Mouse (Mus musculus) hindbrain, embryonic 13.5 days (tissue): ENCODE results near the gene March4. TPM values are rescaled to one million over a fixed set of nuclear protein-coding genes. Genes with fewer than 3 reads are reported as not detected.

Experiments
- ATAC-seq: fragments of 200-750 bp; cut with Nextera tagmentation; 2 replicates; pipeline ENCODE4 v1.8.0; 2017; ENCODE audit warnings: moderate TSS enrichment; ENCODE audit not compliant: low FRiP score
- H3K27ac ChIP-seq: fragments of 300-500 bp; sonication (generic); 2 replicates; pipeline ENCODE4 v1.5.1; 2015; ENCODE audit warnings: inconsistent platforms, mild to moderate bottlenecking, moderate library complexity
- H3K27me3 ChIP-seq: fragments of 300-500 bp; sonication (generic); 2 replicates; pipeline ENCODE4 v1.6.1; 2015; ENCODE audit warnings: mild to moderate bottlenecking, inconsistent platforms
- H3K36me3 ChIP-seq: fragments of 300-500 bp; sonication (generic); 2 replicates; pipeline ENCODE4 v1.6.1; 2015; ENCODE audit warnings: mild to moderate bottlenecking, inconsistent platforms
- H3K4me1 ChIP-seq: fragments of 300-500 bp; sonication (generic); replicated peaks from 2 replicates; pipeline ENCODE4 v1.6.1; 2015; ENCODE audit warnings: inconsistent platforms
- H3K4me2 ChIP-seq: fragments of 300-500 bp; sonication (generic); 2 replicates; pipeline ENCODE4 v1.6.1; 2015; ENCODE audit warnings: inconsistent platforms, mild to moderate bottlenecking, moderate library complexity
- H3K4me3 ChIP-seq: fragments of 300-500 bp; sonication (generic); 2 replicates; pipeline ENCODE4 v1.5.1; 2015; ENCODE audit warnings: mild to moderate bottlenecking, inconsistent platforms
- H3K9ac ChIP-seq: fragments of 300-500 bp; sonication (generic); 2 replicates; pipeline ENCODE4 v1.6.1; 2015; ENCODE audit warnings: mild to moderate bottlenecking, inconsistent platforms
- H3K9me3 ChIP-seq: fragments of 300-500 bp; sonication (generic); 2 replicates; pipeline ENCODE4 v1.6.1; 2016; ENCODE audit warnings: inconsistent platforms
- WGBS: fragments of 180-500 bp; shearing (Covaris S2); methylation state at CpG from one replicate; pipeline ENCODE4 v1.1.7; 2015; 5-methylcytosine and 5-hydroxymethylcytosine counted together
- polyA plus RNA-seq: library from polyadenylated mRNA; unstranded; fragments of >200 nt; fragmentation: Nextera tagmentation; extraction: Ambion mirVana; gene quantifications from 2 replicates; pipeline ENCODE4 v1.2.1, GENCODE M21; 2015

The March4 gene
- polyA plus RNA-seq, 1 experiment from 2014 or later, result 6.5 TPM

DNA sequence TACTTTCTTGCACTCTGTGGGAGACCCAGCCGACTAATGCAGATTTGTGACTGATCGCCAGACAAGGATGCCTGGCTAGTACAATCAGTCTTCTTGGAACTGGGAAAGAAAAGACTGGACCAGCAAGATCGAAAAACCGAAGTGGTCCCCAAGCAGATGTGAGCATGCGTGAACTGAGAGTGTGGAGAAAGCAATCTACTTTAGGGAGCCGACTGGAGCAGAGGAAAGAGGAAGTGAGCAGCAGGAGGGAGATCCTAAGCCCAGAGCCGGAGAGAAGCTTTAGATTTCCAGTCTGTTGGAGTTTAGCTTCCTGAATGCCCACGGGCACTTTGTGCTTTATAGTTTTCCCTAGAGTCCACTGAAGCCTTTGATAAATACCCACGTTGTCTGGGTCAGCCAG, 30.3 kb upstream of the March4 start:
- no peaks in the 10 kb centered on the region for H3K36me3 ChIP-seq
- no peaks in the 10 kb centered on the region for H3K27me3 ChIP-seq
- H3K27ac ChIP-seq, result peak overlapping the region; percentile 15
- H3K9me3 ChIP-seq, result no peaks in the 10 kb centered on the region
- 32% methylated on average over 9 of the region's 9 CpGs for WGBS
- H3K4me3 ChIP-seq, result peak overlapping the region; percentile 26
- H3K9ac ChIP-seq, result peak overlapping the region; percentile 53; the same call in 1 of the 2 replicates
- H3K4me2 ChIP-seq, result peak overlapping the region; percentile 44
- no peak for ATAC-seq
- peaks cover 9% of the 10 kb centered on the region; the same call in 1 of the 2 replicates for H3K4me1 ChIP-seq

DNA sequence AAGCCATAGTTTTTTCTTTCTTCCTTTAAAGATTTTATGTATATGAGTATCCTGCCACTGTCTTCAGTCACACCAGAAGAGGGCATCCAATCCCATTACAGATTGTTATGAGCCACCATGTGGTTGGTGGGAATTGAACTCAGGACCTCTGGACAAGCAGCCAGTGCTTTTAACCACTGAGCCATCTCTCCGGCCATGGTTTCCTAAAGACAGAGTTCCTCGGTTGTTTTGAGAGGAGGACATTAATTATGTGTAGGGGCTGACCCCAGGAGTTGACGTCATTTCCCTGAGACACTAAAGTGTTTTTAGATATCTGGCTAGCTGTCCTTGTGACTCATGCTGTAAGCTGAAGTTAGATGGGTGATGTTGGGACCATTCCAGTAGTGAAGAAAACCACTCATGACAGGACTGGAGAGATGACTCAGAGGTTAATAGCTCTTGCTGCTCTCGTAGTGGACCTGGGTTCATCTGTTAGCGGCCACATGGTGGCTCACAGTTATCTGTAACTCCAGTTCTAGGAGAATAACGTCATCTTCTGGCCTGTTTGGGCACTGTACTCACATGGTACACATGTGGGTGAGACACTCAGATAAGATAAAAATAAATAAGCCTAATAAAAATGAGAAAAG, 27.7 kb upstream of the March4 start:
- Histone ChIP-seq H3K4me1 (peaks cover 9% of the 10 kb centered on the region; the same call in 1 of the 2 replicates), H3K36me3 (no peaks in the 10 kb centered on the region), H3K9ac (no peak overlapping the region), H3K27ac (no peak overlapping the region), H3K4me2 (no peak overlapping the region), H3K4me3 (no peak overlapping the region), H3K9me3 (no peaks in the 10 kb centered on the region), H3K27me3 (no peaks in the 10 kb centered on the region)
- WGBS, result 85% methylated on average over 6 of the region's 6 CpGs
- no peak for ATAC-seq

DNA sequence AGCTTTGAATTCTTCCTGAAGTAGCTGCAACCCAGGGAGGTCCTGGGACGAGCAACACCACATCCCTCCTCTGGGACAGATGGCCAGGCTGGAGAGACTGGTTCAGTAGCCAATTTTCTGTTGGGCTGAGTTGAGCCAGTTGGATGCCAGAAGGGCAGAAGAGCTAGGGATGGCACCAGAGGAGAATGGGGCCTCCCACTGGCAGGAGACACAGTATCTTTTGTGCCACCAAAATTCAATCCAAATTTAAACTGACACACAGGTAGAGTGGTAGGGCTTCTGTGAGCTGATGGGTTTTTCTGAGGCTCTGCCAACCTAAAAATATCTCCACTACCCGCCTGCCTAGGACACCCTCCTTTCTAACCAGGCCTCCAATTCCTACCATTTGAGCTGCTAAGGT, 21.9 kb upstream of the March4 start:
- ATAC-seq, result no peak
- H3K9me3 ChIP-seq, result no peaks in the 10 kb centered on the region
- WGBS, result 53% methylated on average over 2 of the region's 2 CpGs

DNA sequence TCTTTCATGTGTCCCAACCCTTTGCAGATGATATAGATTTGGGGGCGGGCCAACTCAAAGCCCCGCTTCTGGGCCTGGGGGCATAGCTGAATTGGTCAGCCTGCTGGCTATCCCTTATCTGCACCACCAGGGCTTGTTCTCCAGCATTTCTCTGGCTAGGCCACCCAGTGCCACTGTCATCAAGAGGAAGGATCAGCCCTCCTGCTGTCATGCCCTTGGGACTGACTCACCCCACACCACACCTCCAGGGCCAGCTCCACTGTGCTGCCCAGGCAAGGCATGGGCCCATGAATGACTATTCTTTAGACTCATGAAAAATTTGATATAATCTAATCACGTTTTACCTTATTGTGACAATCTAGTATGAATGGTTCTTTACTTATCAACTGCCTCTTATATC, 19.7 kb upstream of the March4 start:
- WGBS, result 90% methylated on average over 3 of the region's 3 CpGs
- H3K27me3 ChIP-seq, result no peaks in the 10 kb centered on the region
- H3K9ac ChIP-seq, result no peak overlapping the region
- H3K9me3 ChIP-seq, result no peaks in the 10 kb centered on the region
- H3K4me1 ChIP-seq, result no peaks in the 10 kb centered on the region
- H3K4me3 ChIP-seq, result no peak overlapping the region
- H3K36me3 ChIP-seq, result no peaks in the 10 kb centered on the region
- H3K27ac ChIP-seq, result no peak overlapping the region
- ATAC-seq, result no peak
- H3K4me2 ChIP-seq, result no peak overlapping the region

More for the DNA sequence above, 21.9 kb upstream of the March4 start:
- Histone ChIP-seq H3K27me3 (no peaks in the 10 kb centered on the region), H3K4me1 (no peaks in the 10 kb centered on the region), H3K4me2 (no peak overlapping the region), H3K4me3 (no peak overlapping the region), H3K36me3 (no peaks in the 10 kb centered on the region), H3K9ac (no peak overlapping the region), H3K27ac (no peak overlapping the region)

DNA sequence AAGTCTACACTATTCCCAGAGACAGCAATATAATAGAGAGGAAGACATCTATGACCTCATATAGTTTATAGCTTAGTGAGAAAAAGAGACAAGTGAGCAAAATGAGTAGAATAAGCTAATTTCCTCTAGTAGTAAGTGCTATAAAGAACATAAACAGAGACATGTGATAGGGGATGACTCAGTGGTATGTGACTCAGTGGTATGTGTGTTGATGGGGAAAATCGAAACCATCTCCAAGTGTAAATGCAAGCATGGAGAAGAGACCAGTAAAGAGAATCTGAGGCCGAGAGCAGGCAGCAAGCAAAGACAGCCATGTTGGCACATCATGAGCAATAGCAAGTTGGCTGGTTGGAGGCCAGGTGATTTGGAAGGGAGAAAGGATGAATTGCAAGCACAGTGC, 13.6 kb upstream of the March4 start:
- H3K9ac ChIP-seq, result no peak overlapping the region
- no peaks in the 10 kb centered on the region for H3K36me3 ChIP-seq
- H3K9me3 ChIP-seq, result no peaks in the 10 kb centered on the region
- no peak for ATAC-seq
- no peaks in the 10 kb centered on the region for H3K27me3 ChIP-seq
- H3K4me2 ChIP-seq, result no peak overlapping the region
- H3K4me3 ChIP-seq, result no peak overlapping the region
- no peak overlapping the region for H3K27ac ChIP-seq
- H3K4me1 ChIP-seq, result no peaks in the 10 kb centered on the region
- WGBS, result 89% methylated on average over 2 of the region's 2 CpGs

DNA sequence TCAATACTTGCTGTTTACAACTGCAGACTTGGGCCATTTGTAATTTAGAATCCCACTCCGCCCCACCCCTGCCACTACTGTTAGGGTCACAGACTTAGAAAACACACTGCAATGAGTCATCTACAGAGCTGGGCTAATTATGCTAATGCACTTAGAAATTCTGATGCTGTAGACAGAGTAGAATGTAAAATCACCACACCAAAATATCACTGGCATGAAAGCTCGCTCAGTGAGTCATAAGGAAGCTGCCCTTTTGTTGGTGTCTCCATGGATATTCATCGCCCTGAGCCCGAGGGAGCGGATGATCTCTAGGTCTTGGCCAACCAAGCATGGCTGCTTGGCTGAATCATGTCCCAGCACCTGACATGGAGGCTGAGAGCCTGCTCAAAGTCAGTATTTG, 1.5 kb upstream of the March4 start:
- ATAC-seq, result no peak
- H3K4me2 ChIP-seq, result peak overlapping the region; percentile 80
- H3K27ac ChIP-seq, result no peak overlapping the region

DNA sequence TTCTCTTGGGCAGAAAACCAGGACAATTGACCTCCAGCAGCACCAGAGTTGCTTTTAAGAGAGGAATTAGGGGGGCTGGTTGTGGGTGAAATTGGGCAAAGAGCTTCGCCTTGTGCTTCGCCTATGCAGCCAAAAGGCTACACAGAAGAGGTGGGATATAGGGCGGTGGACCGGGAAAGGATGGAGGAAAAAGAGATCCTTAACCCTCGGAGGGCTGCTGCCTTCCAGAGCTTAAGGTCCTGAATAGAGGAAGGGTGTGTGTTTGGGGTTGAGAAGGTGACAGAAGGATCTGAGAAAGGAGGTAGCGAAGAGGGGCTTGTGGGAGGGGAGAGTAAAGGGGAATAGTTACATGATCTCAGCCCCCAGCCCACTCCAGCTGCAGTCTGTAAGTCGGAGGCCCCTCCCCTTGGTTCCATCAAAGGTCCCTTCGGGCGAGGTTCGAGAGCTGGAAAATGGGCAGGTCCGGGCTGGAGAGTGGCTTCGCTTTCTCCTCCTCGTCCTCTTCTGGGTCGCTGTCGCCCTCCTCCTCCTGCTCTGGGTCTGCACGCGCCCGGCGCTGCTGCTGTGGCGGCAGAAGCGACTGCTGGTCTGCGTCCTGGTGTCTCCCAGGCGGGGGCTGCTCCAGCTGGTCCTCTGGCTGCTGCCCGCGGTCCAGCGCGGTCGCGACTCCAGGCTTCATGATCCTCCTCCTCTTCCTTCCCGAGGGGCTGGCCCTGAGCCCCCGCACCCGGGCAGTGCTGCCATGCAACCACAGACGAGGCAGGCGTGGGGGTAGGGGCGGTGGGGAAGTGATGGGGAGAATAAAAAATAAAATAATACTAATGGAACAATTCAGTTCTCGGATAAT, 782 bp downstream of the March4 start:
- peak; percentile 73 for ATAC-seq
- H3K4me1 ChIP-seq, result peaks cover 62% of the 10 kb centered on the region
- H3K9me3 ChIP-seq, result no peaks in the 10 kb centered on the region

More for the DNA sequence above, 1.5 kb upstream of the March4 start:
- Histone ChIP-seq H3K4me3 (0 out of 2 replicates have a peak overlapping the region, but pooled peaks have one; percentile 0), H3K36me3 (no peaks in the 10 kb centered on the region), H3K27me3 (peaks cover 7% of the 10 kb centered on the region; the same call in 1 of the 2 replicates), H3K9ac (no peak overlapping the region), H3K4me1 (peaks cover 41% of the 10 kb centered on the region), H3K9me3 (no peaks in the 10 kb centered on the region)
- 56% methylated on average over 5 of the region's 5 CpGs for WGBS

DNA sequence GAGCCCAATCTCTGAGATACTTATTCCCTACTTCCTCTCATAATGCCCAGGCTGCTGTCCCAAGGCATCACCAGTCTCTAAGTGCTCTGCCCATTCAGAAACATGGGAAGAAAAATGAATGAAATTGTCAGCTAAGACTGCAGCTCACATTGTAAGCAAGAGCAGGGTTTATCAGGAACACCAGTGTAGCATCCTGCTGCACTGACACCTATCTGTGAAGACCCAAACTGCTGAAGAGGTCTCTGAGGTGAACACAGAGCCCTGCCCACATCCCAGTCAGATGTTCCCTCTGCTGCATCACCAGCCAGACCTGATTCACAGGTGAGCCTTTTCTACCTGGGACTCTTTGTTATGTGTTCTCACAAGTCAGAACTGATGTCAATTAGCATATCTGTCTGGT, 3.3 kb downstream of the March4 start:
- peaks cover 70% of the 10 kb centered on the region for H3K4me1 ChIP-seq

More for the DNA sequence above, 782 bp downstream of the March4 start:
- Histone ChIP-seq H3K27ac (peak overlapping the region; percentile 92), H3K27me3 (peaks cover 7% of the 10 kb centered on the region; the same call in 1 of the 2 replicates), H3K9ac (peak overlapping the region; percentile 94), H3K4me2 (peak overlapping the region; percentile 80), H3K4me3 (peak overlapping the region; percentile 65), H3K36me3 (no peaks in the 10 kb centered on the region)
- 1% methylated on average over 36 of the region's 36 CpGs for WGBS

DNA sequence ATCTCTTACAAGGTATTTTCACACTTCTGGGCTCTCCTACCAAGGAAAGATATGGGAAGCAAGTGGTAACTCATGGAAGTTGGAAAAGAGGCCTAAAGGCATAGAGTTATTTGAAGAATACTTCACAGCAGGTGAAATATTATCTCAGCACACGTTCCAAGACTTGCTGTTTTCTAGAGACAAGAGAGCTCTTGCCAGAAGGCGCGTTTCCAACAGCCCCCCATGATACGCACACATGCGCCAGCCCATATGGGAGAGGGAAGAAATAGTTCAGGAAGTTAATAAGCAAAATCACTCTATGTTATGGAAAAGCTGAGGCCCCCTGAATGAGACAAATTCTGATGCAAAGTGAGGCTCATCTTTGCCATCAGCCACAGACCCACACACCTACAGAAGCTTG, 3.8 kb downstream of the March4 start:
- 73% methylated on average over 5 of the region's 5 CpGs for WGBS
- H3K4me1 ChIP-seq, result peaks cover 65% of the 10 kb centered on the region
- peak overlapping the region; percentile 65 for H3K4me3 ChIP-seq

More for the DNA sequence above, 3.3 kb downstream of the March4 start:
- peak overlapping the region; percentile 55; the same call in 1 of the 2 replicates for H3K27ac ChIP-seq
- H3K27me3 ChIP-seq, result peaks cover 7% of the 10 kb centered on the region; the same call in 1 of the 2 replicates
- no peak for ATAC-seq
- H3K4me3 ChIP-seq, result peak overlapping the region; percentile 65
- peak overlapping the region; percentile 60 for H3K9ac ChIP-seq
- H3K9me3 ChIP-seq, result no peaks in the 10 kb centered on the region
- no peaks in the 10 kb centered on the region for H3K36me3 ChIP-seq
- H3K4me2 ChIP-seq, result peak overlapping the region; percentile 80

DNA sequence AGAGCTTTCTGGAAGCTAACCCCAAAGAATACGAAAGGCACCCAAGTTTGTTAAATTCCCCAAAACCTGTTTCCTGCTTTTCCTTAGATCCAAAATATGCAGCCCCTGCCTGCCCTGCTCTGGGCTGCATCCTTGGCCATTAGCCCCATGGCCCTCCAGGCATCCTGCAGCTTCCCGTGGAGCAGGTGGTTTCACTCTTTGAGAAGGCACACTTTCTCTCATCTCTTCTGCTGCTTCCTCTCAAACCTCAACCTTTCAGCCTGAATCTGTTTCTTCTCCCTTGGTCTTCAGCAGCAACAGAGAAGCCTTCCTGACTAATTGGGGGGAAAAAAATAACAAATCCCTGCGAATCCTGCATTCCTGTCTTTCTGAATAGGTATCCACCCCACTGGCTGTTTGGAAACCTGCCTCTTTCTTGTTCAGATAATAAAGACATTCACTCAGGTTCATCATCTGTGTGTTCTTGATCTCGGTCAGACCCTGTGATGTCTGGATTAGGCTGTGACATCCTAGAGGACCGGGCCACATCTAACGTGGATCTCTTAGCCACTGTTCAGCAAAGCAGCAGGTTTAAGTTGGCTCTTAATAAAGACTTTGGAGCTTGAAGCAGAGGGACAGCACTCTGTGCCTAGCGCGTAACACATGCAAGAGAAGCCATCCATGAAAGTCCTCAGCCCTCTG, 6.1 kb downstream of the March4 start:
- H3K4me1 ChIP-seq, result peaks cover 48% of the 10 kb centered on the region
- no peaks in the 10 kb centered on the region for H3K36me3 ChIP-seq
- 77% methylated on average over 8 of the region's 8 CpGs for WGBS
- peak overlapping the region; percentile 13; the same call in 1 of the 2 replicates for H3K9ac ChIP-seq
- peak overlapping the region; percentile 80 for H3K4me2 ChIP-seq
- H3K4me3 ChIP-seq, result no peak overlapping the region
- no peak overlapping the region for H3K27ac ChIP-seq
- no peaks in the 10 kb centered on the region for H3K9me3 ChIP-seq
- peaks cover 7% of the 10 kb centered on the region; the same call in 1 of the 2 replicates for H3K27me3 ChIP-seq
- no peak for ATAC-seq

More for the DNA sequence above, 3.8 kb downstream of the March4 start:
- Histone ChIP-seq H3K4me2 (peak overlapping the region; percentile 80), H3K36me3 (no peaks in the 10 kb centered on the region), H3K27me3 (peaks cover 7% of the 10 kb centered on the region; the same call in 1 of the 2 replicates), H3K27ac (peak overlapping the region; percentile 55; the same call in 1 of the 2 replicates), H3K9me3 (no peaks in the 10 kb centered on the region), H3K9ac (peak overlapping the region; percentile 60)
- ATAC-seq, result no peak

DNA sequence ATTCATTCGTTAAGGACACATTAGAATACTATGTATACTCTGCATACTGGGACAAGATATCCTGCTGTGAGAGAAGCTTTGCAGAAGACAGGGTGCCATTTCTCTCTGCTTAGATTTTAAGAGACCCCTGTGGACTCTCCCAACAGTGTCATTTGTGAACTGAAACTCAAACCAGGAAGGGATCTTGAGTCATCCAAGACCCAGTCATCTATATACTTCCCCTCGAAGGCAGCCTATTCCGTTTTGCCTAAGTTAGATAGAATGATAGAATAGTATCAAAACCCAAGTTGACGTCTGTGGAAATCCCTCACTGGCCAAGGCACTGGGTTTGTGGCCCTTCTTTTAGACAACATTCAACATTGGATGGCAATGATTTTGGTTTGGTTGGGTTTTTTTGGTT, 7.5 kb downstream of the March4 start:
- H3K9ac ChIP-seq, result no peak overlapping the region
- H3K9me3 ChIP-seq, result no peaks in the 10 kb centered on the region
- H3K4me1 ChIP-seq, result peaks cover 35% of the 10 kb centered on the region
- H3K27me3 ChIP-seq, result no peaks in the 10 kb centered on the region
- H3K4me2 ChIP-seq, result no peak overlapping the region
- ATAC-seq, result no peak
- no peak overlapping the region for H3K27ac ChIP-seq
- WGBS, result 86% methylated on average over 4 of the region's 4 CpGs
- H3K4me3 ChIP-seq, result no peak overlapping the region
- no peaks in the 10 kb centered on the region for H3K36me3 ChIP-seq

DNA sequence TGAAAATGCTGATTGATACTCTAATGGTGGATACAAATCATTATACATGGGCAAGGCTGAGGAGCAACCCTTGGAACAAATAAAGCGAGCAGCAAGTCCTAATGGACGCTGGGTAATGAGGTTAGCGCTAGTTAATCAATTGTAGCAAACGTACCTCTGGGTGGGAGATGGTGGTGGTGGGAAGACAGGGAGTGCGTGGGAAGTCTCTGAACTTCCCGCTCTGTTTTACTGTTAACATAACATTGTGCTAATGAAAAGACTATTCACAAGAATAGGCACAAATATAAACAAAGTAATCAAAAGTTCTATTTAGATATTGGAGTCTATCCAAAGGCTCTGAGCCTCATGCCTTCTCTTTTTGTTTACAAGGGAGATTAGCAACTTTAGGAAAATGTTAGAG, 13.1 kb downstream of the March4 start:
- Histone ChIP-seq H3K4me1 (no peaks in the 10 kb centered on the region), H3K36me3 (no peaks in the 10 kb centered on the region; the same call in 1 of the 2 replicates), H3K9ac (no peak overlapping the region), H3K27ac (no peak overlapping the region), H3K27me3 (no peaks in the 10 kb centered on the region), H3K4me3 (no peak overlapping the region), H3K4me2 (no peak overlapping the region), H3K9me3 (no peaks in the 10 kb centered on the region)
- 68% methylated on average over 6 of the region's 6 CpGs for WGBS
- ATAC-seq, result no peak
